21 mouse cellular contexts compared by ENCODE assay signal in the genomic region with DNA sequence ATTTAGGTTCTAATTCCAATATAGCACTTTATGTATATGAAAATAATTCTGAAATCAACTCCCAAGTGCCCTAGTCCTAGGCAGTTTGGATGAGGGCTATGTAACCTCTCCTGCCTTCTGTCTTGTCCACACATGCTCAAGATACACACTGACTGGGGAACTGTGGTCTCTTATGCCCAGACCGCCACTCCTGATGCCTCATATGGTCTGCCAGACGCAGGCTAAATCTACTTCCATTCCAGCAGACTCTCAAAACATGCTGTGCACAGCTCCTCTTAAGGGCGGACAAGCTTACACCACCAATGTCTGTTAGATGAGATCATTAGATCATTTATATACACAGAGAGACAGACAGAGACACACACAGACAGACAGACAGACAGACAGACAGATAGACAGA. TPM values are rescaled to one million over a fixed set of nuclear protein-coding genes. Genes with fewer than 3 reads are reported as not detected.
A peak's percentile ranks its signal among the peaks of the same experiment; 100 is the strongest.
DNase-seq lines count a peak whose midpoint lies in the region; TF ChIP-seq lines count a peak whose summit lies in the region.
"Had no signal": no experiment of that assay in that cellular context is flagged by ENCODE, and none has a peak within 500 bp of the region (broad histone marks: within the 10 kb centered on the region; RNA-seq: fewer than 3 reads in every experiment).

No protein-coding gene starts in this region.

- no peaks in the 10 kb centered on the region for H3K79me2 ChIP-seq in myocyte (ENCODE audit: control insufficient read depth, insufficient read depth)

- peaks cover 6% of the 10 kb centered on the region for H3K36me3 ChIP-seq in myocyte (ENCODE audit: control insufficient read depth, insufficient read depth)
- H3K36me3 ChIP-seq: midbrain, embryonic 12.5 days; neural tube, embryonic 15.5 days had no signal

- H3K4me3 ChIP-seq in myocyte = no peak overlapping the region
- H3K4me3 ChIP-seq: midbrain, embryonic 12.5 days; neural tube, embryonic 15.5 days had no signal

- DNase-seq in cerebellum, adult 11 months = peak; percentile 22
- no peak for DNase-seq in cerebellum, postnatal 36 days
- DNase-seq in heart, adult 11 months = peak; percentile 80
- no peak for DNase-seq in heart, postnatal 14 days
- peak; percentile 0 for DNase-seq in kidney, adult 11 months
- DNase-seq in kidney, postnatal 10 days = no peak
- no peak for DNase-seq in left cerebral cortex, adult 8-10 months (ENCODE audit: low spot score in 2 of 2)
- DNase-seq: adrenal gland, adult 2 months; kidney, adult 8-10 months; kidney, postnatal 4 days; lung, adult 18-20 months; right cerebral cortex, postnatal 25 days; thymus, postnatal 4 days had no signal

- no peak for TF ChIP-seq POLR2A in myocyte (IDR thresholded peaks at IDR 0.05; ENCODE audit: insufficient read length, low read depth)

- H3ac ChIP-seq in myocyte (ENCODE audit: control insufficient read depth, insufficient read length) = no peak overlapping the region

- no peaks in the 10 kb centered on the region for H3K27me3 ChIP-seq in myocyte (ENCODE audit: control insufficient read depth, insufficient read depth, insufficient read length)
- H3K27me3 ChIP-seq: midbrain, embryonic 12.5 days; neural tube, embryonic 15.5 days had no signal

- intact Hi-C loops in heart, postnatal 14 days (cut with DNase I) = no loop called here

- H3K4me2 ChIP-seq in myocyte (ENCODE audit: low read depth) = peak overlapping the region; percentile 20
- H3K4me2 ChIP-seq: midbrain, embryonic 12.5 days; neural tube, embryonic 15.5 days had no signal

TF ChIP-seq in myocyte, 11 proteins besides CTCF, POLR2A, EP300 and RAD21:
- TF ChIP-seq POLR2AphosphoS2 (IDR thresholded peaks at IDR 0.05; ENCODE audit: insufficient read length, low read depth) = no peak
- no peak for TF ChIP-seq USF1 (IDR thresholded peaks at IDR 0.05; ENCODE audit: low read depth)
- no peak for TF ChIP-seq CEBPB (IDR thresholded peaks at IDR 0.05; ENCODE audit: insufficient read depth, poor library complexity, severe bottlenecking)
- TF ChIP-seq MYOG (IDR thresholded peaks at IDR 0.05; ENCODE audit: control insufficient read depth in 1 of 3, insufficient read depth in 1 of 3, insufficient read length in 2 of 3, low read depth in 2 of 3) = no peak
- TF ChIP-seq E2F4 (IDR thresholded peaks at IDR 0.05; ENCODE audit: insufficient read depth) = no peak
- no peak for TF ChIP-seq TCF12 (IDR thresholded peaks at IDR 0.05; ENCODE audit: insufficient read depth, poor library complexity, severe bottlenecking)
- TF ChIP-seq MAX (IDR thresholded peaks at IDR 0.05; ENCODE audit: low read depth) = no peak
- no peak for TF ChIP-seq SRF (IDR thresholded peaks at IDR 0.05; ENCODE audit: control insufficient read depth, insufficient read length, low read depth)
- TF ChIP-seq MYOD1 (IDR thresholded peaks at IDR 0.05; ENCODE audit: control insufficient read depth in 1 of 3, insufficient read length in 2 of 3, low read depth in 2 of 3) = no peak
- no peak for TF ChIP-seq TCF3 (IDR thresholded peaks at IDR 0.05; ENCODE audit: insufficient read length, low read depth)
- TF ChIP-seq REST (IDR thresholded peaks at IDR 0.05; ENCODE audit: insufficient read depth, insufficient read length) = no peak

RNA-seq across cellular contexts. Expression of gene Txndc2, which starts 41.3 kb away (rescaled TPM):
- total RNA-seq in heart, postnatal 14 days (2021) = under 1 TPM in 1 of 2 experiments, not detected in 1; 0.19 TPM
- polyA plus RNA-seq in myocyte (2012; fragmentation: generic; extraction: Trizol) = 0.04 TPM
- under 1 TPM in 1 of 4 experiments, not detected in 3; 0.25 TPM for total RNA-seq in left cerebral cortex, adult 8-10 months (2022)
- total RNA-seq: heart, adult 18-20 months; layer of hippocampus, postnatal 25 days; liver, adult 2 months; MEL had no signal
- polyA plus RNA-seq: embryonic facial prominence, embryonic 14.5 days; liver, adult 2 months had no signal

Comparison
In these comparisons a context has a peak if more than half of its experiments do, and no peak if none do; other contexts are left out.
1. DNase-seq: peak in cerebellum, adult 11 months (single experiment), heart, adult 11 months (single experiment) and kidney, adult 11 months (single experiment); none in cerebellum, postnatal 36 days (0 of 2), heart, postnatal 14 days (0 of 2), kidney, postnatal 10 days (single experiment) and left cerebral cortex, adult 8-10 months (0 of 2).